Mouse (Mus musculus) layer of hippocampus, adult 9-11 months (tissue): Measurements from ENCODE around the gene Rfc4.
A peak's percentile ranks its signal among the peaks of the same experiment; 100 is the strongest.

Experiments used
- DNase-seq: peaks from one replicate; pipeline ENCODE4 v3.0.0; 2022

Gene Rfc4

DNA sequence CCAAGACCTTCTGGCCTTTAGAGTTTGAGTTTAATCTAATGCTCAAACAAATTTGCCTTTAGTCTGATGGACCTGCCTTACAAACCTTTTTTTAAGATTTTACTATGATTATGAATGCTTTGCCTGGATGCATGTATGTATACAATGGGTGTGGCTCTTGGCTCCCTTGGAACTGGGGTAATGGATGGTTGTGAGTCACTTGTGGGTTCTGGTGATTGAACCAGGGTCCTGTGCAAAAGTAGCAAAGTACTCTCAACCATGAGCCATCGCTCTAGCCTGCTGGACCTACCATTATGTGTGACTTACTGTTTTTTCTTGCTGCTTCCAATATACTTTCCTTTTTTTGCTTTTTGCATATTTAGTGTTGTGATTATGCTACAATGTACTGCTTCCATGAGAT lies 4.8 kb upstream of the Rfc4 start:
- no peak for DNase-seq

DNA sequence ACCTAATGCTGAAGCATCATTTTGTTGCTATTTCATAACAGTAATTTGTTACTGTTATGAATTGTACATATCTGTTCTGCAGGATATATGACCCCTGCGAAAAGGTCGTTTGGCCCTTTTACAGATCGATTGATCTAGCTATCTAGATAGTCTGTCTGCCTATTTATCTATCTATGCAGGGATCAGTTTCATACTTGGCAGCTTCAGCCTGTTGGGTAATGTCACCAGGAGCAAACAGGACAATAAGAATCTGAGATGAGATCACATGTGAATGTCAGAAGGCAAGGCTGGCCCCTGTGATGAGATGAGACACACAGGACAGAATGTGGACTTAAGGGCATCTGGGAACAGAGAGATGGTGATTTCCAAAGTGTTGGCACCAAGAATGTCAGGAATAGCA lies 2.8 kb upstream of the Rfc4 start:
- no peak for DNase-seq

DNA sequence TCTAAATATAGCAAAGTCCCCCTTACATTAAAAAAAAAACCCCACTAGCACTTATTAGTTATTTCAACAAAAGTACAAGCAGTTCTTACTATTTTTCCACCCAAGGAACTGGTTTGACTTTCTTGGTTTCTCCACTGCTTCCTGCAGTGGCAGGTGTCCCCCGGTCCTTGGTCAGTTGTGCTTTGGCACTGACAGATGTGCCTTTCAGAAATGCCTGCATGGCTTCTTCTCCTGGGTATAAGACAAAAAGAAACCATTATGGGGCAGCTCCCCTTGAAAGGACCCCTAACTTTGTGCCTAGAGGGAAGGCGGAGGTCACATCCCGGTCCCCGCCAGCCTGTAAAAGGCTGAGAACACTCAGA lies 245 bp downstream of the Rfc4 start:
- no peak for DNase-seq

DNA sequence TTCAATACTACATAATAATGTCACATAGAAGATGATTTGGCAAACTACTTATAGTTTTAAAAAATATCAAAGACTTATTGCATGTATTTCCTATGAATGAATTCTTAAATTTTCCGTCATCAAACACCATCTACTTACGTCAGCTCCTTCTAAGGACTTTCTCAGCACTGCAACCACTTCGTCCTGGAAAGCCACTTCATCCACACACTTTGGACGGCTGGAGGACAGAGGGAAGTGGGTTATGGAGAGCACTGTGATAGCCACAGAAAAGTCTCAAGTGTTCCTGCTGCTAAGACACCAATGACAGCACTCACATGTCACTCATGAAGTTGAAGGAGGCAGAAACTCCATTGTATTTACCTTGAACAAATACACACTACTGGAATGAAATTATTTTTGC lies 3.1 kb downstream of the Rfc4 start:
- DNase-seq, result no peak

DNA sequence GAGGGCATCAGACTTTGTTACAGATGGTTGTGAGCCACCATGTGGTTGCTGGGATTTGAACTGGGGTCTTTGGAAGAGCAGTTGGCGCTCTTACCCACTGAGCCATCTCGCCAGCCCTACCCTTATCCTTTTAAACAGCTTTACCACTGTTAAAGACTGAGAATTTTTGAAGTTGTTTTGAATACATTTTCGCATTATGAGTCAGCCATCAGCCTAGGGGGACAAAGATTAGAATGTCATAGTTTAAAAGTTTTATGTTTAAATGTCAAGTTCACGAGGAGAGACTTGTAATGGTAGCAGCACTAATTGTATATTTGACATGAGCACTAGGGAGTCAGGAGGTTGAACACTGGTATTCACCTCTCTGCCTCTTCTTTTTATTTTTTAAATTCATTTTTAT lies 4.4 kb downstream of the Rfc4 start:
- no peak for DNase-seq

DNA sequence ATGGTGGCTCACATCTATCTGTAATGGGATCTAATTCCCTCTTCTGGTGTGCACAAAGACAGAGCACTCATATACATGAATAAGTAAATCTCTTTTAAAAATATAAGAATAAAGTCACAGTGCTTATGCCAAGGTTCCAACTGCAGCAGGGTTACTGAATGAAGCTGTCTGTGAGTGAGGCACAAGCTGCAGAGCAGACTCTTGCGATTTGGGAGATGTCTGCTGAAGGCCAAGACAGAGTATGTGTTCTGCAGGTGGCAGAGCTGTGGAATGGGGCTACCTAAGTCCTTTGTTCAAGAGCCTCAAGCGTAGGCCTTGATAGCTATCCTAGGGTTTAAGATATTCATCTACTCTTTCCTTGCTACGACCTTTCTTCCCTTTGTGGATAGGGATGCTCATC lies 5.1 kb downstream of the Rfc4 start:
- no peak for DNase-seq

DNA sequence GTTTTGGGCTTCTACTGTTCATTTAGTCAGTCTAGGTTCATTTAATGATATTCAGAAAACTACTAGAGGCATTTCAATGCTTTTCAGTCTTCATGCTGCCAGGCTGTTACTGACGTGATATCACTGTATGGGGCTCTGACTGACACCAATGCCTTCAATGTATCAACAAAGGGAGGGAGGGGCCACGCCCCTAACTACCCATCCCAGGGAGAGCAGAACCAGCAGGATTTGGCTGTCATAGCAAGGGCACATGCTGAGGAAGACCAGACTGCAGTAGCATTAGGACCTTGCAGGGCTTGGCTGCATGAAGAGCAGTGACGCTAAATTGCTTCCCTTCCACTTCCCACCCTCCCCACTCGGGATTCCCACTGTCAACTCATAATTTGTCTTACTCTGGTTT lies 10.4 kb downstream of the Rfc4 start:
- DNase-seq, result no peak

DNA sequence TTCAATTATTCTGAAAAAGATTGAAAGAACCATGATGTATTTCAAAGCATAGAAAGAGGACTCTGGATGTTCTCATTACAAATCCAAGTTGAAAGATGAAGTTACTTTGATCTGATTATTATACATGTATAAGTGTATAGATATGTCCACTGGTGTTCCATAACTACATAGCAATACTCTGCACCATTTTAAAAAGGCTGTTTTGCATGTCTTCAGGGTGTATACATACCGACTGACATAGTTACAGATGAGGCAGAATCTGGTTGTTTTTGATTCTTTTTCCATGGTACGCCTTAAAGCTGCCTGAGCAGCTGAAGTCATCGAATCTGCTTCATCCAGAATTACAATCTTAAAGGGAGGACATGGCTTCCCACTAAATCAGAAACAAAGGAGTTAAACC lies 12.1 kb downstream of the Rfc4 start:
- no peak for DNase-seq

DNA sequence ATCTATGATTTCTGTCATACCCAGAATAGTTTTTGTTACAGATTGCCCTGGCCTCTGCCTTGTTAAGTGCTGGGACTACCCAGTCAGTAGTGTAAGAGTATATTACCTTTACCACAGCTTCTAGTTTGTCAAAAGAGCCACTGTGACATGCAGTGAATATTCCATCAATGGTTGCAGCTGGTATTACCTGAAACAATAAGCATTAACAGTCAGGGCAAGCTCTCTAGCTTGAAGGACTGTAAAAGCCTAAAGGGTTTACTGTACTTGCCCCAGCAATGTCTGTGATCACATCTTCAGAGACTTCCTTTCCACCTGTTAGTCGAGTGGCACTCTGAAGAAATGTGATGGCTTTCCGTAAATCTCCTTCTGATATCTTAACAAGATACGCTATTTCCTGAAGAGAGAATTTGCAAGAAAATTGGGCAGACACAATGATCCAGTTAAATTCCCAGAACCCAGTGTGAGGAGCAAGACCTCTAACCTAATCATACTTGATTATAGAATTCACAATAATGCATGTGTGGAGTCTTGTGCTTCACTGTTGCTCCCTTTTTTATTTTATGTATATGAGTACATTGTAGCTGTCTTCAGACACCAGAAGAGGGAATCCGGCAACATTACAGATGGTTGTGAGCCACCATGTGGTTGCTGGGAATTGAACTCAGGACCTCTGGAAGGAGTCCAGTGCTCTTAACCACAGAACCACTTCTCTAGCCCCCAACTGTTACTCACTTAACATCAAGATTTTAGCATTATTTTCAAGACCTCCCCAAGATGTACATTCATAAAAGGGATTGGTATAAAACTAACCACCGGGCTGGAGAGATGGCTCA lies 13.0 kb downstream of the Rfc4 start:
- no peak for DNase-seq

DNA sequence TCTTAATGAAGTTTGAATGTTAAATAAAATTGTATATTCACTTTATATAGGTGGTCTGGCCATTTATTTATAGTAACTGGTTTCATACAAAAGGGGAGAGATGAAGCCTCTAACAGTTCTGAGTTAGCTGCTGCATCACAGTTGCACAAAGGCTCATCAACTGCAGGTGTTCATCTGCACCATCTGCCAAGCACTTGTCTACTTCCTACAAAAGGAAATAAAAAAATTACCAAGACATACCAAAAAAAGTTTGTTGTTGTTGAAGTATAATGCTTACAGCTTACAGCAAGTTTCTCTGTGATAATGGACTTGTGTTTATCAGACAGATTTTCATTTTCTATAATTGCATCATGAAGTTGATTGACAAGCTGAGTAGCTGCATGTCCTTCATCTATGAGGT lies 13.6 kb downstream of the Rfc4 start:
- no peak for DNase-seq

DNA sequence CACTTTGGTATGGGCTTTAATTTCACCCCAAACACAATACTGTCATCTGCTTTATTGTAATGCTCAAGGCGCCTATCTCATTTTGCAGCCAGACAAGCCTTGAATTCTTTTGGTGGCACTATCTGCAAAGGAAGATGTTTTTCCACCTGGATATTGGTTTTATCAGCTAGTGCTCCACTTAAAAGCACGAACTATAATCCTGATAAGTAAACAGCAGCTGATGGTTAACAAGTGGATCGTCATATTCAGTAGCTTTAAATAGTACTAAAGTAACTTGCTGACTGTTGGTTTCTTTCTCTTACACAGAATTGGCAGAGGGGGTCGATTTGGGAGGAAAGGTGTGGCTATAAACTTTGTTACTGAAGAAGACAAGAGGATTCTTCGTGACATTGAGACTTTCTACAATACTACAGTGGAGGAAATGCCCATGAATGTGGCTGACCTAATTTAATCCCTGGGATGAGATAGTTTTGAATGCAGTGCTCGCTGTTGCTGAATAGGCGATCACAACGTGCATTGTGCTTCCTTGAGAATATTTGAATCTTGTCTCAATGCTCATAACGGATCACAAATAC lies 14.6 kb downstream of the Rfc4 start:
- no peak for DNase-seq

DNA sequence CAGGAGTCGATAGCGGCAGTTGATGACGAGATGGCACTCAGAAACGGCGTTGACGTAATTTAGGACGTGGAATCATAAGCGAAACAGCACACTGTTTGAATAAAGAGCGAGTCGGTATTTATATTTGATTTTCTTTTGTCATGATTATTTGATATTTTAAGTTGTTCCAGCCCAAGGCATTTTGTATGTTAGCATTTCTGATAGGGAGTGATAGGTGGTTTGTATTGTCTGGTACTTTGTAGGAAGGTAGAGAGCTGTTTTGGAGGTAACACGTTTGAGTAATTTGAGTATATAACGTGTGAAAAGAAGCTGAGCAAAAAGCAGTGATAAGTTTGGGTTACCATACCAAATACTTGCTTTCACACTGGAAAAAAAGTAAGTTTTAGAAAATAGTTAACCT lies 15.2 kb downstream of the Rfc4 start:
- no peak for DNase-seq

DNA sequence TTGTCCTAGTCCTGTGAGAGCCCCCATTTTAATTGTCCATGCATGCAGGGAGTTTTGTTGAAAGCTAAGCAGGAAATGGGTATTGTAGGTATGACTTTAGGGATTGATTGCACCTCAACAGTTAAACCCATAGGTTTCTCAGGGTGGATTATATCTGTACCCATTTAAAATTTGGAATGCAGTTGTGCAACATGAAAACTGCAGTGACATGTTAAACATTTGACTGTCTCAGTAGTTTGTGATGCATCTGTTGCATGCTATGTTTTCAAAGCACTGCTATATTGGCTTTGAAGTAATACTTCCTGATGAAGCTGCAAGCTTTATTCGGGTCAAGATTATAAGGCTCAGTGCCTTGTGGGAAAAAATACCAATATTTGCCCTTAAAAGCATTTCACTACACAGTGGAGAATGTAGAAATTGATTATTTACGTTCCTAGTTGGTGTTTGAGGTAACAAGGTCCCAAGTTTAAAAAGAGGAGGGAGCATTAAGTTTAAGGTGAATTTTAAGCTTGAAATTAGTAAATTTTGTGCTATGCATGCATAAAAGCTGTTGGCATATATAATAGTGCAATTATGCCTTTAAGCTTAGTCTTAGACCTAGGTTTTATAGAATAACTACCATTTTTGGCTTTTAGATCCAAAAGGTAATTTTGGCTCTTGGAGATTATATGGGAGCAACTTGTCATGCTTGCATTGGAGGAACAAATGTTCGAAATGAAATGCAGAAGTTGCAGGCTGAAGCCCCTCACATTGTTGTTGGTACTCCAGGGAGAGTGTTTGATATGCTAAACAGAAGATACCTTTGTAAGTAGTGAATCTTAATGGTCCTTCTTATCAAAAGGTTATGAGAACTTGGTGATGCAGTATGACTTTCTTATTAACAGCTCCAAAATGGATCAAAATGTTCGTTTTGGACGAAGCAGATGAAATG lies 17.9 kb downstream of the Rfc4 start:
- no peak for DNase-seq

DNA sequence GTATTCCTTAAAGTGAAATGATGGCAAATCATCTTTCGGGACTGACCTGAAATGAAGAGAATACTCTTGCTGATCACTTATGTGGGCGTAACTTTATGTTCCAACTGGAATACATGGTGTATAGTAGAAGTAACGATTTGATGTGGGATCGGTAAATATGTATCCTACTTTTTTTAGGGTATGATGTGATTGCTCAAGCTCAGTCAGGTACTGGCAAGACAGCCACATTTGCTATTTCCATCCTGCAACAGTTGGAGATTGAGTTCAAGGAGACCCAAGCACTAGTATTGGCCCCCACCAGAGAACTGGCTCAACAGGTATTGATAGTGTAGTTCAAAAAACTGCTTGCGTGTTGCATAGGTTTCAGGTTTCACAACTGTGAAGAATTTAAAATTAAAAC lies 18.6 kb downstream of the Rfc4 start:
- no peak for DNase-seq

DNA sequence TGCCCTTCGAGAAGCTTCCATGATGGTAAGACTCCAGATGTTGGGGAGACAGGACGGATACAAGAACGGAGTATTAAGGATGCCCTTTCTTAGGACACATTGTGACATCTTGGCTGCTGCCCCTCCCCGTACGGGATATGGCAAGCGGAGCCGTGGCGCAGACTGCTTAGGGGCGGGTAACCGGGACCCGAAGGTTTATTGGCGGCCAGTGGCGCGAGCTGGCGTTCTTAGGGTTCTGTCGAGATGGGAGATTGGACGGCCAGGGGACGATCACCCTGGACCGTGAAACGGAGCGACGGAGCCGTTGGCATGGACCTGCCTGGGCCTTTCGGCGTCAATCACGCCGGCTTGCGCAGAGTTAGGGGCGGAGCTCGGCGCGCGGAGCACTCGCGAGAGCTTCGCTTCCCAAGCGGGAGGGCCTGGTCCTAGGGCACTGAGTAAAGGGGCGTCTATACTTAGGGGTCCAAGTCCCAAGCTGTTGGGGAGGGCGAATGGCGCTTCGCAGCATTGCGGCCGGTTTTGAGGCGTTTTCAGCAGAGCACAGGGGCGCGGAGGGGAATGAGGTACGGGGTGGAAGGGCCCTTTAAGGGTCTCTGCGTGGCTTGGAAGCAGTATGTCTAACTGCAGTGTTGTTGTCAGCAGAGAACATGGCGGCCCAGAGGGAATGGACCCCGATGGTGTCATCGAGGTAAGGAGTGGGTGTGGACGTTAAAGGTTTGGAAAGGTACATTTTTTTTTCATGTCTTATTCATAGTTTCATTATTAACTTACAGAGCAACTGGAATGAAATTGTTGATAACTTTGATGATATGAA lies 19.4 kb downstream of the Rfc4 start:
- DNase-seq, result peak; percentile 83

DNA sequence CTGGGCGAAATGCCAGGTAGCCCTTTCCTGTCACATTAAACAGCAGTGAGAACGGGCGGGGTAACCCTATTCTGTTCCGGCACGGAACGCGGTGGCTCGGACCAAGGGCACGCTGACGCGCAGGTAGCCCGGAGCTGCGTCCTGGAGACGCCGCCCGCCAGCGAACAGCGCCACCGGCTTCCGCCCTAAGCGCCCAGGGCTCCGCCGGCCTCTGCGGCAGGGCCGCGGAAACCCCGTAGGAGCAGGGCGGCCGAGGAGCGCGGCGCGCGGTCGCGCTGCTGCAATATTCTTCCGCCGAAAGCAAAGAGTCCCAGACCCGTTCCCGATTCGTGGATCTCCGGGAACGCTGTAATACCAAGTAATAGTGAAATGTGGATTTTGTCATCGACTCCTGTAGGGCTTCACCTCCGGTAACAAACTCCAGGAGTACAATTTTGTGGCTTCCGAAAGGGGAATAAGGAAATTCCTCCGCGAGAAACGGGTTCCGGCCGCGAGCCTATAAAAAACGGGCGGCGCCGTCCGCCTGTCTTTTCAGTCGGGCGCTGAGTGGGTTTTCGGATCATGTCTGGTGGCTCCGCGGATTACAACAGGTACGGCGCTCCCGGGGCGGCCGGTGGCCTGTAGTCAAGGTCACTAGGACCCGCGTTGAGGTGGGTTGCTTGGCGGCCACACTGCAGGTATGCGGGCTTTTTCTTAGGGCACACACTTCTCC lies 20.1 kb downstream of the Rfc4 start, which contains the start of gene Eif4a2:
Gene Eif4a2, plus strand, starts transcription at position 214 of the 712 bp plus-strand sequence.
- peak; percentile 90 for DNase-seq

DNA sequence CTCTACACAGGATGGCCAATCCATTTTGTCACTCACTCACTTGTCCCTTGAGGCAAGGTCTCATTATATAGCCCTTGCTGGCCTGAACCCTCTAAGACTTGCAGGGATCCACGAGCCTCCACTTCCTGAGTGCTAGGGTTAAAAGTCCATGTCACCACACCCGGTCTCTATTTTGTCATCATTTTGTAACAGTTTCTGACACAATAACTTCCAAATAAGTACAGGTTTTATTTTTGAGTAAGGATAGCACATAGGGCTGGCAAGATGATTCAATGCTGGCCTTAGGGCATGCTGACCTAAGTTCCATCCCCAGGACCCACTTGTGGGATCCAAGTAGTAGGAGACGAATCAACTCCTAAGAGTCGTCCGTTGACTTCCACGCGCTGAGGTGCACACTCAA lies 21.4 kb downstream of the Rfc4 start:
- DNase-seq, result no peak

DNA sequence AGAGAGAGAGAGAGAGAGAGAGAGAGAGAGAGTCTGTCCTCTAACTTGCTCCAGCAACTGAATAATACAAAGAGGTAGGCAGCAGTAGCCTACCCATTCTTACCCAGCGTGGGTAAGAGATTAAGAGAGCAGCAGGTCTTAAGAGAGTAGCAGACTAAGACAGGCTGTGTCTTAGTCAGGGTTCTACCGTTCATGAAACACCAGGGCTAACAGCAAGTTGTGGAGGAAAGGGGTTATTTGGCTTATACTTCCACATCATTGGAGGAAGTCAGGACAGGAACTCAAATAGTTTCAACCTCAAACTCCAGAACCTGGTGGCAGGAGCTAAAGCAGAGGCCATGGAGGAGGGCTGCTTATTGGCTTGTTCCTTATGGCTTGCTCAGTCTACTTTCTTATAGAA lies 23.7 kb downstream of the Rfc4 start:
- no peak for DNase-seq

DNA sequence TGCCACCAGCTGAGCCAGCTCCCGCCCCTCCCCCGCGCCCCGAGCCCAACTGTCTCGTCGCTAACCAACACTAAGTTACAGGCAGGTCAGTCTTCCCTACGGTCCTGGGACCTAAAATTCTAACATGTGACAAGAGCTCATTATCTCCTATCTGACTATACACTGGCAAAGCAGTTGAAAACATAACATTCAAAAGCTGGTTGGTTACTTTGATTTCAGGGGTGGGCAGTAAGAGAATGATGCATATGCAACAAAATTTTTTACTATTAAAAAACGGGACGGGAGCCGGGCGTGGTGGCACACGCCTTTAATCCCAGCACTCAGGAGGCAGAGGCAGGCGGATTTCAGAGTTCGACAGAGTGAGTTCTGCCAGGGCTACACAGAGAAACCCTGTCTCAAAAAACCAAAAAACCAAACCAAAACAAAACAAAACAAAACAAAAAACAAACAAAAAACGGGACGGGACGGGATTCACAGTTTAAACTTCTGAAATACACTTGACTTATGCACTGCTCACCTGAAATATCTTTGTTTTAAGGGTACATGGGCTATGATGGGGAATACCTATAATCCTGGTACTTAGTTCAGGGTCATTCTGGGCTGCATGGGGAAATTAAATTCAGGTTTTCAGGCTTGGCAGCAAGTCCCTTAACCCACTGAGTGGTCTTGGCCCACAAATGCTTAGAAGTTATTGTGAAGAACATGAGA lies 24.3 kb downstream of the Rfc4 start:
- no peak for DNase-seq

DNA sequence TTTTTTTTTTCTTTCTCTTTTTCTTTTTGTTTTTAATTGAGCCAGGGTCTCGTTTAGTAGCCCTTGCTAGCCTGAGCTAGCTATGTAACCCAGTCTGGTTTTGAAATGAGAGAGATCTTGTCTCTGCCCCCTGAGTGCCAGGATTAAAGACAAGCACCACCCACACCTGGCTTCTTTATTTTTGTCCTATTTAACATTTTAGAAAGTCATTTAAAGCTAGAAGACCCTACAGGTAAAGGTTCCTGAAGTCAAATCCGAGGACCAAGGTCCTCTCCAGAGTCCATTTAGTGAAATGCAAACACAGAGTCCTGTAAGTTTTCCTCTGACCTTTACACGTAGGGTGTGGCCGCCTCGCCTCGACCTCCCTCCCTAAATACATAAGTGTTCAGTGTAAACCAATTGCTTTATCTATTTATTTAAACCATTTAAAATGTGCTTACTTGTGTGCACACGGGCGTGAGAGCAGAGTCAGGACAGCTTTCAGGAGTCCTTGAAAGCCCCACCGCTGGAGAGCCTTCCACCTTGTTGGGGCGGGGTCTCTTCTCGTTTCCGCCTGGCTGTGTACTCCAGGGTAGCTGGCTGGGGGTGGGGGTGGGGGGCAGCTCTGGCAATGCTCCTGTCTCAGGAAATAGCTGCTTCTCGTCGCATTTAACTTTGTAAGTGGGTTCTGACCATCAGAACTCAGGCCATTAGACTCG lies 25.0 kb downstream of the Rfc4 start:
- DNase-seq, result no peak

DNA sequence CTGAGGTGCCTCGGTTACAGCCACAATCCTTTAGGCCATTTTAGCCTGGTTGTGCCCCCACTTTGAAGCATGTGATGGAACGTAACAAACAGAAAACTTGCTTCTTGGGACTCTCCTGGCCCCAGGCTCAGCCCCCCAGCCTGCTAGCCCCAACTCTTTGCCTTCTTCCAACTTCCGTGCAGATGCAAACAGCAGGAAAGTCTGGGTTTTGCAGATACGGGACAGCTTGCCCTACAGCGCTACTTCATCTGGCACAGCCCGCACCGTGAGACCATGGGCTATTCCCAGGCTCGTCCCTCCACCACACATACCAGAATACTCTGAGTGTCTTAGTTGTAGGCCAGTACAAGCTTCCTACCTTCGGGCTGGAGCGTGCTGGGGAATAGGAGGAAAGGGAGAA lies 26.9 kb downstream of the Rfc4 start:
- no peak for DNase-seq
